Mouse (Mus musculus) lung, postnatal 36 days (tissue): Measurements from ENCODE around the gene Hist2h2be.
"Not testable (repeated sequence)": the region's sequence is repeated elsewhere in the genome, so short reads cannot be mapped to it uniquely, and the experiment has no call there.

ENCODE experiments used
- DNase-seq: peaks from one replicate; pipeline ENCODE4 v3.0.0; 2022; ENCODE audit warnings: mixed read lengths

The Hist2h2be gene

DNA sequence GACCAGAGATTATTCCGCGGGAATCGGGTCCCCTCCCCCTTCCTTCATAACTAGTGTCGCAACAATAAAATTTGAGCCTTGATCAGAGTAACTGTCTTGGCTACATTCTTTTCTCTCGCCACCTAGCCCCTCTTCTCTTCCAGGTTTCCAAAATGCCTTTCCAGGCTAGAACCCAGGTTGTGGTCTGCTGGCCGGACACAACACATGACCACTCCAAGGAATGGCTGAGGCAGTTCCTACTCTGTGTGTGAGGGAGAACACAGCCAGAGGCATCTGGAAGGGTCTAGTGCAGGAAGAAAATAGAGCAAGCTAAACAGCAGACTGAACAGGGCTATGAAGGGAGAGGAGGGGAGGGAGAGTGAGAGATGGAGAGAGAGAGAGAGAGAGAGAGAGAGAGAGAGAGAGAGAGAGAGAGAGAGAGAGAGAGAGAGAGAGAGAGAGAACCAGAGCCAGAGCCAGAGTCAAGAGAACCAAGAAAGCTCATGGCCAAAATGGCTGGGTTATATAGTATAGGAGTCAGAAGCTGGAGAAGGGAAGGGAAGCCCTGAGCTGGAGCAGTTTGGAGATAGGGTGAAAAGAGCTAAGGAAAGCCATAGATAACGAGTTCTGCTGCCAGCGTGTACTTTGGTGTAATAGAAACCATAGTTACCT is 22.2 kb upstream of the Hist2h2be start:
- DNase-seq = not testable (repeated sequence)

DNA sequence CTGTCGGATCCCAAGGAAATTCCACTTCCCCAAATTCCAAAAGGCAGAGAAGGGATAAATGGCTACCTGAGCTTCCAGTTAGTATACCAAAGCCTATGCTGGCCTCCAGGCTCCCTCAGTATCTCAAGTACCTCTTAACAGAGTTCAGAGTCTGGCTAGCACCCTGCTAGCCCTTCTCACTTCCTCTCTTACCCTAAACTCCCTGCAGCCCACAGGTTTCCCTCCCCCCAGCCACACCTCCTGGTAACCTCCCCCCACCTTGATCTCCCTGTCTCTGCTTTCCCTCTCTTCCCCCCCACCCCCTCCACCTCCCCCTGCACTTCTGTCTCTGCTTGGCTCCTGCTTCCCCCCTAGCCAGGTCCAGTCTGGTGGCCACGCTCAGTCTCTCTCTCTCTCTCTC is 21.2 kb upstream of the Hist2h2be start:
- DNase-seq = no peak

DNA sequence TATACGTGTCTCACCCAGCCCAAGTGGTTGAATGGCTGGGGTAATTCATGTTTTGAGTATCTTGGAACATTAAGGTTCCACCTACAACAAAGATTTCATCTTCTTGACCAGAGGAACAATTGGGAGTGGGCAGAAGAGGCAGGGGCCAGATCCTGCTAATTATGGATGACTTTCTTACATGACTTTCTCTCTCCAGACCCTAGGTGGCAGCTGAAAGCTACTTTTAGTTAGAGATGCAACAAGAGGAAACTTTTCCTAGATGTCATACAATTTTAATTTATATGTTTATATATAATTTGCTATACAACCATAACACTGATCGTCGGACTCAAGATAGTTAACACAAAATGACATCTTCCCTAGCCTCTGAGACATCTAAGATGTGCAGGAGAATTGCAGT is 13.1 kb upstream of the Hist2h2be start:
- no peak for DNase-seq

DNA sequence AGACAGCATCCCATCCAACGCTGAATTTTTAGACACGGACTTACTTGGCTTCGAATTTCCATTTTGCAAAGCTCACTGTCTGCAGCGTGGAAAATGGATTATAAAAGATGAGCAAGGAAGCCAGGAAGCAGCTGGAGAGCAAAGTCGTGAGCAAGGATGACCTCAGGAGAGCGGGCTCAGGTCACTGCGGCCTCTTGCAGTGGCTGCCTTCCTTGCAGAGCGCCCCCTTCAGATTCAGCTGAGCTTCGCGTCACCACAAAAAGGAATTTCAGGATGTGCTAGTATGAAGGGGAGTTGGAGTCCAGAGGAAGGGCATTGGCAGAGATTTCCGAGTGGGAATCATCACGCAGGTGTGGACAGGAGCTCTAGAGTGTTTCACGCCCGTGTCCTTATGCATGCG is 11.7 kb upstream of the Hist2h2be start:
- no peak for DNase-seq

DNA sequence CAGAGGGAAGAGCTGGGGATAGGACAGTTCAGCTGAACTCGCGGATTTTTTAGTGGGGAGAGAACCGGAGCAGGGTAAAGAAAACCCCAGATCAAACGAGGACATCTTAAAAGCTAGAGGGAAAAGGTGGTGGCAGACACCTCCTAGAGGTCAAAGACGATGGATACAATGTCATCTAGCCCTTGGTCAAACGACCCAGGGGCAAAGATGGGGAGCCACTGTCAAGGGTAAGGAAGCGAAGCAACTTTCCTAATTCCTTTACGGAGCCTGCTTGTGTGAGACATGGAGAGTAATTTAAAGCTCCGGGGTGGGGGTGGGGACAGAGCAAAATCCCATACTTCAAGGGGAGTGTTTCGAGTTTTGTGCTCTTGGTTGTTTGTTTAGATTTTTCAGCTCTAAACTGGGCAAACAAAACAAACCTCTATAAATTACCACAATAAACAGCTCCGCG is 1.7 kb upstream of the Hist2h2be start:
- peak; percentile 57 for DNase-seq

DNA sequence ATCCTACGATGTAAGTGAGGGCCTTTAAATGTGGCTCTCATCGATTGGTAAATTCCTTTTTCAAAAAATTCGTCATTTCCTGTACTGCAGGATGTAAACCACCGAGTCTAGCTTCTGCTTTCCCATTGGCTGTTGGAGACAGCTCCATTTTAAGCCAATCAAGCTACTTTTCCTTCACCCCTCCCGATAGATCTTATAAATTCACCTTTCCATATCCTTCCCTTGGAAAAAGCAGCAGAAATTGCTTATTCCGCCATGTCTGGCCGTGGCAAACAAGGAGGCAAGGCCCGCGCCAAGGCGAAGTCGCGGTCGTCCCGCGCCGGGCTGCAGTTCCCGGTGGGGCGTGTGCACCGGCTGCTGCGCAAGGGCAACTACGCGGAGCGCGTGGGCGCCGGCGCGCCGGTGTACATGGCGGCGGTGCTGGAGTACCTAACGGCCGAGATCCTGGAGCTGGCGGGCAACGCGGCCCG is 1.2 kb upstream of the Hist2h2be start, which contains the start of the genes Bola1 and Hist2h2ab:
TSS of gene Bola1 (minus strand) at position 49 of the 470 bp plus-strand sequence.
TSS of gene Hist2h2ab (plus strand) at position 205 of the 470 bp plus-strand sequence.
- peak; percentile 87 for DNase-seq

DNA sequence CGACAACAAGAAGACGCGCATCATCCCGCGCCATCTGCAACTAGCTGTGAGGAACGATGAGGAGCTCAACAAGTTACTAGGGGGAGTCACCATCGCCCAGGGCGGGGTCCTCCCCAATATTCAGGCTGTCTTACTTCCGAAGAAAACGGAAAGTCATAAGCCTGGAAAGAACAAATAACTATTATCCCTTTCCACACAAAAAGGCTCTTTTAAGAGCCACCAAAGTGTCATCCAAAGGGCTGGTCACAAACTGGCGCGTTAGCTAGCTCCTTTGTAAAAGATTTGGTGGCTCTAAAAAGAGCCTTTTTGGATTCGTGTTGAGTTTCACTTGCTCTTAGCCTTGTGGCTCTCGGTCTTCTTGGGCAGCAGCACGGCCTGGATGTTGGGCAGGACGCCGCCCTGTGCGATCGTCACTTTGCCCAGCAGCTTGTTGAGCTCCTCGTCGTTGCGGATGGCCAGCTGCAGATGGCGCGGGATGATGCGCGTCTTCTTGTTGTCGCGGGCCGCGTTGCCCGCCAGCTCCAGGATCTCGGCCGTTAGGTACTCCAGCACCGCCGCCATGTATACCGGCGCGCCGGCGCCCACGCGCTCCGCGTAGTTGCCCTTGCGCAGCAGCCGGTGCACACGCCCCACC is 671 bp upstream of the Hist2h2be start:
- not testable (repeated sequence) for DNase-seq

DNA sequence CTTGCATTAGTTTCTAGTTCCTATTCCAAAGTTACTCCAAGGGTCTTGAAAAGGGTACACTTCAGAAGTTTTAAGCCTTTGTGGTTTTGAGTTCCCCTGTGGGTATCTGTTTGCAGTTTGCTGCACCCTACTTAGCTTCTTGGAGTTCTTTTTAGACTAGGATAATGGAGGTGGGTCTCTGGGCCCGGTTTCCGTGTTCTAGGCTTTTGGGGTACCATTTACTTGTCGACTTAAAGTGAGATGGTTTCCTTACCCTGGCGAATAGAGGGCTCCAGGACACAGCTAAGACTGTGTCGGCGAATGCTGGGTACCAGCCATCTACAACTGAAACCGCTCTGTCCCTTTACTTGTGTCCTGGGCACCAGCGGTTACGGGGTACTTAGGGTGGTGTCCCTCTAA is 720 bp downstream of the Hist2h2be start:
- DNase-seq = no peak

DNA sequence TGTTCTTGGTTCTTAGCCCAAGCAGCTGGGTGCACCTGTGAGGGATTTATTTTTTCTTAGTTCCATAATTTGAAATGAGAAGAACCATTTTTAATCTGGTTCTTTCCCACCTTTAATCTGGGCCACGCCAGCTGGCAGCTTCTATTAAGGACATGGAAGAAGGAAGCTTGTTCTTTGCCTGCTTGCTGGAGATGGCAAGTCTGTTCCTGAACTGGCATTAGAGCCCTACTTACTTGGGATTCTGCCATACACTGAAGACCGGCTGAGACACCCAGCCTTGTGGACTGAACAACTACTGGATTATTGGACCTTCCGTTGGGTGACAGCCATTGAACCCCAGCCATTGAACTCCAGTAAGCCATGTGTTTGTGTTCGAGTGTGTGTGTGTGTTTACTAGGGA is 1.9 kb downstream of the Hist2h2be start:
- DNase-seq = no peak

DNA sequence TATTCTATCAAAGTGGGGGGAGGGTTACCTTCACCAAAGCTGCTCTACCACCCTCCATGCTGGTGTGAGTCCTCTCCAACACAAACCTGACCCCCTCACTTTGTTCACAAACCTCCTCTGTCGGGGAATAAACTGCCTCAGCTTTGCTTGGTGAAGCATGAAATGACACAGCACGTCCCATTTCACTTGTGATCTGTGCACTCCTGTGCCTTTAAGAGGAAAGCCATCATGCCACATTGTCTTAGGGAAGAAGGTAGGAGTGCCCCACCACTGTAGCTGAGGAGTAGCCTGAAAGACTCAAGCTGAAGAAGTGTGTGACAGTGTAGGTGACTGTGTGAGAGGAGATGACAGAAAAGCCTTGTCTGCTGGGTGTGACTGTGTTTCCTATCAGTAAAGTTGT is 4.5 kb downstream of the Hist2h2be start:
- no peak for DNase-seq

DNA sequence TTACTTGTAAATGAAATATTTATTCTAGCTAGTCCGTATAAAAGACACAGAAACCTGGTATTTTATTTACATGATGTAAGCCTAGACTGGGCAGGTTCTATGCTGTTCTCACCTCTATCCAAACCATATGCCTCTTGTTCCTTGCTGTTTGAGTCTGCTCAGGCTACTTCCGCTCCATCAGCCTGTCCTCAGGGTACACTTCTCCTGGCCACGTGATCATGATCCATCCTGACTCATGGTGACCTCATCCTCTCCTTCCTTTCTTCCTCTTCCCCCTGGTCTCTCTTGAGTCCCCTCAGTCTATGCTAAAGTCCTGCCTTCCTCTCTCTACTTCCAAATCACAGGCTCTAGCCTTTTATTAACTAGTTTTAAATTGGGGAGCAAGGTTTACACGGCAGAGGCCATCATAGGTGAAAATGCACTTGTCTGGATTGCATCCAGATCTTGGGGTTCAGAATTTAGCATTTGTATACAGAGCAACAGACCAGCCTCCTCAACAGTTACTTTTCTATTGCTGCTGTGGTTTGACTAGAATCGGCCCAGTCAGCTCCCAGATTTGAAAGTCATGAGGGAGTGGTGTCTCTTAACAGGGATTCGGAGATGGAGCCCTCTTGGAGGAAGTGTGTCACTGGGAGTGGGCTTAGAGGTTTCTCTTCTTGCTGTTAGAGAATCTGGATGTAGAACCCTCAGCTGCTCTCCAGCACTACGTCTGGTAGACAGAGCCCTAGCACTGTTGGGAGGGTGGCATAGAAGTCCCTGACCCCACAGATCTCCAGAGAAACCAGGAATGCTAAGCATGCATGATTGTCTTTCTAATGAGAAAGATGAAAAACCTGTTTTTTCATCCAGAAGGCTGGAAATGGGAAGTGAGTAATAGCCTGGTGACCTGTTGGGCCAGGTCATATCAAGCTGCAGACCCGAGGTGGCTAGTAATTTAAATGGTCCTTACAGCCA is 6.1 kb downstream of the Hist2h2be start:
- peak; percentile 70 for DNase-seq

DNA sequence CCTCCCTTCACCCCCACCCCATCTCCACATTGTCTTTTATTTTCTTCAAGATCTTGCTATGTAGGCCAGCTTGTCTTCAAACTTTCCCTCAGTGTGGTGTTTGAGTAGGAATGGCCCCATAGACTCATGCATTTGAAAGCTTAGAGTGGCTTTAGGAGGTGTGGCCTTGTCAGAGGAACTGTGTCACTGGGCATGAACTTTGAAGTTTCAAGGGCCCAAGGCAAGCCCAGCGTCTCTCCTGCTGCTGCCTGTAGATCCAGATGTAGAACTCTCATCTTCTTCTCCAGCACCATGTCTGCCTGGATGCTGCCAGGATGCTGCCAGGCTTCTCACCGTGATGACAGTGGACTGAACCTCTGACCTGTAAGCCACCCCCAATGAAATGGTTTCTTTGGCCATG is 7.9 kb downstream of the Hist2h2be start:
- DNase-seq = no peak

DNA sequence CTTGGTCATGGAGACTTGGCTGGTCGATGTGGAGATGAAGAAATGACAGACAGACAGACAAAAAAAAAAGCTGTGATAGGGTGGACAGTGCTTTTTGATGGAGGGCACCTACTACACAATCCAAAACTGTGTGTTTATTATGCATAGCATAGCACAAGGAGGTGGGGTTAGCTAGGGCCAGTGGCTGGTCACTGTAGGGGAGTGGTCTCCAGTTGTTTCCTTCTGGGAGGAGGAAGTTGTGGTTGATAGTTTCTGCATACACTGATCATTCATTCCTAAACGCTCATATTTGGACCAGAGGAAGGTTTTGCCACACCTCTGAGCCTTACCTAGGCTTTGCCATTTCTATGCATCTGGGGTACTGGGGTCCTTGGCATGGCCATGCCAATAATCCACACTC is 9.5 kb downstream of the Hist2h2be start:
- DNase-seq = no peak

DNA sequence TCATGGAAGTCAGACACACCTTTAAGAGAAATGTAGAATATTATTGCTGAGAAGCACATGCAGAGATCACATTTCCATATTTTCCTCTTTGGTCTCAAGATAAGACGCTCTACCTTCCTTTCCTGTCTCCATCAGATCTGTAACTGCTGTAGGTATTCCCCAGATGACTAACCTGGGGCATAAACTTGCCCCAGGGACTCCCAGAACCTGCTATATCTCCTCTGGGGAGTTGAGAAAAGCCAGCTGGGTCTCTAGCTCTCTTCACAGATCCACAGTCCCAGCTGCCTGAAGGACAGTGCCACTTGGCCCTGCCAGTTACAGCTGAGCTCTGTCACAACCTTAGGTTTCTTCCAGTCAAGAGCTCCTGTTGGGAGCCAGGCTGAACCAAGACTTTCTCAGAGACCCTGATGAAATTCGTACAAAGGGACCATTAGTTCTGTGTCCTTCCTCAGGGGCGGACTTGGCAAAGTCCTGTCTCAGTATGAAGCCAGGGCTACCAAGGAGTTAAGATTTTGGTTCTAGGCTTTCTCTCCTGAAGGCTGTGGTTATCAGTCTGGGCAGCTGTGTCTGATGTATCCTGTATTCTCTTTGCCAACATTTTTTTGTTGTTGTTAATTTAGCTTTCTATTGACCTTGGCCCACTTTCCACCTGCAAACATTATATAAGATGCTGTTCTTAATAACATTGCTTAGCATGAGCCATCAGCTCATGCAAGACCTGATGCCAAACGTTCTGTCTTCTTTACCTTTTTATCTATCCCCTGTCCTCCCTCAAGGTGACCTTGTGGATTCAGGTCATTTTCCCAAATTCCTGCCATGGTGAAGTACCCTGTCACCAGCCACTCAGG is 10.2 kb downstream of the Hist2h2be start:
- DNase-seq = no peak

DNA sequence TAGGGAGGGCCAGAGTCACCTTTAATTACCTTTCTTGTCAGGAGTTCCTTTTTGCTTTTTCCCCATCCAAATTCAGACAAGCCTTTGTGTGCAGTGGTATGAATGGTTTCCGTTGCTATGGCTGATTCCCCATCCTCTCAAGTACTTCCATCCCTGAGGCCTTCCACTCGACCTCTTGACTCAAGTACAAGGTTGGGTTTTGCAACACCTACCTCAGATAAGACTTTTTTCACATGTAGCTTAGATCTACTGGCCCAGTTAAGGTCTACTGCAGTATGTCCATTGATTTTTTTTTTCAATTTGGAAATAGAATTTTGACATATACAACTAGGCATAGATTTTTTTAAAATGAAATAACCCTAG is 10.8 kb downstream of the Hist2h2be start:
- peak; percentile 81 for DNase-seq

DNA sequence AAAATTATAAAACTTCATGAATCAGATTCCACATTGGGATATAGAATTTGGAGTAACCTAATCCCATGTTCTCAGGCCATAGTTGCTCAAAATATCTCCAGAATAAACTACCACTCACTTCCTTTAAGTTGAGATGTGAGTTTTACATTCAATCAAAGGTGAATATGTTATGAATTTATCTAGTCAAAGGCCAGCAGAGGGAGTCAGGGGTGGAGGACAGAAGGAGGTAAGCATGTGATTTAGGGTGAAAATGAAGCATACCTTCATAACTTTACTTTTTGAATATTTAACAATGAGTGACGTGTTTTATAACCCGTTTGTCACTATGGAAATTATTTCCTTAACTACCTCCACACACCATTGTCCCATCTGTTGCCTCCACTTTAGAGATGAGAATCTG is 14.0 kb downstream of the Hist2h2be start:
- DNase-seq = no peak

DNA sequence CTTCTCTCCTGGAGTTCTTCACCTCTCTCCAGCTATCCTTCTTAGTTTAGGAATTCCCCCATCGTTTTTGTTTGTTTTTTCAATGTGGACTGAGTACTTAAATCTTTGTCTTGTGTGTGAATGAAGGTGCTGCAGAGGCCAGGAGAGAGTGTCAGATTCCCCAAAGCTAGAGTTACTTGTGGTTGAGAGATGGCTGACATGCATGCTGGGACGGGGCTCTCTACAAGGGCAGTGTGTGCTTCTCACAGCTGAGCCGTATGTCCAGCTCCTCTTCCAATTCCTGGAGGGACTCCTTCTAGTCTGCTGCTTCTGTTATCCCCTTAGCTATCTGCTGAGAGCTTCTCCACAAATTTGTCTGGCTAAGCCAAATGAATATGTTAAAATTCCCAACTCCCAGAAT is 14.9 kb downstream of the Hist2h2be start:
- DNase-seq = no peak

DNA sequence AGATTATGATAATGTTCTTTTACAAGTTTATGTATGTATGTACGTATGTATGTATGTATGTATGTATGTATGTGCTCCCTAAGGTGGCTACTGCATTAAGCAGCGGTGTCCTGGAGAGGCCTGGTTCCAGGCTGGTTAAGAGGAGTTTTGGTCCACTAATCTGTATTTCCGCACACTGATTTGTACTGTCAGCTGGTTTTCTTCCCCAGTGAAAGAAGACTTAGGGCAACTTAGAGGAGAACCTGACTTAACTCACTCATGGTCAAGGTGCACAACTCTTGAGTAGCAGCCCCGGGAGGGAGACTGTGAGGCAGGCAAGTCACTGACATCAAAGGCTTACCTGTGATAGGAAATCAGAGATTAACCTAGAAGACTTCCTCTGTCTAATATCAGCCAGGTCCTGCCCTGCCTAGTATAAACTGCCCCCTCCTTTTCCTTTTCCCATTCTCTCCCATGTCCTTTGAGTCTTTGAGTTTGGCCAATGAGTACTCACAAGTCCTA is 16.0 kb downstream of the Hist2h2be start:
- DNase-seq = no peak

DNA sequence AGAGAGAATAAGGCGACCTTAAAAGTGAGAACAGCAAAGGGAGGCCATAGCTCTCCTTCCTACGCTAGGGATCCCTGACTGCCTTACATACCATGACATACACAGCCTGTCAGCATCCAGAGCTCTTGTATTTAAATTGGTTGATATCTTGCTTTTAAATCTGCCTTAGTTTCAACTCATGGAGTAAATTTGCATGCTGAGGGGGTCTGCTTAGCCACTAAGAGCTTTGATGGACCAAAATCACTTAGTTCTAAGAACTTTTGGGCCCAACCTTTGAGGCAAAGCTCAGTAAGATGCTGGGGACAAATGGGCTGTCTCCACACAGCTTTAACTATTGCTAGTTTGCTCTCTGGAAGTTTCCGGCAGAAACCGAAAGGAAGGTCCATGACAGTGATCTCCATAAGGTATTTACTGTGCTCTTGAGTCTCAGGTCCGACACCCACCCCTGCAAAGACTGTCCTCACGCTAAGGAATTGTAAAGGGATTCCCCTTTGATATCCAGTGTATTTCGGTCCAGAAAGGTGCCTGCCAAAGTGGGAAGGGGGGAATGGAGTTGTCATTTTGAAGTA is 16.5 kb downstream of the Hist2h2be start:
- DNase-seq = no peak

DNA sequence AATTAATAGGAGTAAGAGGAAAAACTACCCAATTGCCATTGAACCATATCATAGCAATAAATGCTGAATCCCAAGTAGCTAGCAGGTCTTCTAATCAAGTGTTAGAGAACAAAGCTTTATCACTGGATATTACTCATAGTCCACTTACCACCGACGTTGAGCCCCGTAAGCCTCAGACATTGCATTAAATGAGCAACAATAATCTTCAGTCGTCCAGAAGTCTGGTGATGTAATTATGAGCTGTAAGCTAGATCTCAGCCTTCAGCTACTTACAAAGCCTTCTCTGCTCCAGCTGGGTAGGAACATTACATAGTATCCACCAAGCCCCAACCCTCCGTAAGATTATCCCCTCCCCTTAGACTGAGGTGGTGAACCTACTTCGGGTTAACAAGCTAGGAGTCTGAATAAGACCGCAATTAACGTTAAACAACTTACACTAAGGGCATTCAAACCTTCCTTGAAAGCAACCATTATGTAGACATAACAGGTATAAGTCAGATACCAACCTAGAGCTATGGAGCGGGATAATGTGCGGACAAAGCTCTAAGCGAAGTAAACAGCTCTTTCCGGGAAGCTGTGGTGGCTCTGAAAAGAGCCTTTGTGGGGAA is 17.1 kb downstream of the Hist2h2be start:
- DNase-seq = no peak
